Mouse (Mus musculus) natural killer cell, adult 2 months (primary cell): ENCODE measurements around the gene Thpo.

ENCODE experiments used
- DNase-seq, 2 experiments: peaks; one replicate each; pipeline ENCODE4 v3.0.0; 2022; ENCODE audit warnings: low spot score in 2 of 2

Thpo gene

DNA sequence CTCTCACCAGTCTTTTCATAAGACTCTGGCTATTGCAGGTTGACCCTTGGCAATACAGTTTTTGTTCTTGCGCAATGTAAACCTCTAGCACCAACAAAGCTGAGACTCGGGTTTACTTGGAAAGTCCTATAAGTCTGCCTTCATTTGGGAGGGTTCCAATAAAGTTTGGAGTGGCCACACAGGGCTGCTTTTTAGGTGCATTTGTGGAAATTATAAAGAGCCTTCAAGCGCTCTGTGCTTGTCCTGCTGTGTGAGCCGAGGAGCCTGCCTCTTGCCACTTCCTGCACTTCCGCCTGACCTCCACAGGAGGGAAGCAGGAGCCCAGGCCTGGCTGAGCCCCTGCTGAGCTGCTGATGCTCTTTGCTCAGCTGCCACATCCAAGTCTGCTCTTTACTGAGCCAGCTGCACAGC lies 10.0 kb downstream of the Thpo start:
- DNase-seq, result no peak

GRCm38 (mm10) chr16:20723247-20723646 lies 11.1 kb downstream of the Thpo start:
- no peak for DNase-seq

- DNase-seq, result no peak
Measured at GRCm38 (mm10) chr16:20722736-20723135, 11.6 kb downstream of the Thpo start.

DNA sequence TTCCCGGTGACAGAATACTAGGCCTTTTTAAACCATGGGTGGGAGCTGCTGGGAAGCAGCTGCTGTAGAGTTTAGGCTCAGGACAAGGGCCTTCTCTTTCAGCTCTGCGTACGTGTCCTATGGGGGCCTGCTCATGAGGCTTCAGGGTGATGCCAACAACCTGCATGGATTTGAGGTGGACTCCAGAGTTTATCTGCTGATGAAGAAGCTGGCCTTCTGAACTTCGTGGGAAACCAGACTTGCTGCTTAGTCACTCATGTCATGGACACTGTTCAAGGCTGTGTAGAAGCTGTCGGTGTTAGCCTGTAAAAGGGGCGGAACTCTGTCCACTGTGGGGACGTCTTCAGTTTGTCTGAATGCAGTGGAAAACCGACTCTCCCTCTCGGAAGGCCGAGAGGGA lies 12.5 kb downstream of the Thpo start:
- DNase-seq, result no peak

DNA sequence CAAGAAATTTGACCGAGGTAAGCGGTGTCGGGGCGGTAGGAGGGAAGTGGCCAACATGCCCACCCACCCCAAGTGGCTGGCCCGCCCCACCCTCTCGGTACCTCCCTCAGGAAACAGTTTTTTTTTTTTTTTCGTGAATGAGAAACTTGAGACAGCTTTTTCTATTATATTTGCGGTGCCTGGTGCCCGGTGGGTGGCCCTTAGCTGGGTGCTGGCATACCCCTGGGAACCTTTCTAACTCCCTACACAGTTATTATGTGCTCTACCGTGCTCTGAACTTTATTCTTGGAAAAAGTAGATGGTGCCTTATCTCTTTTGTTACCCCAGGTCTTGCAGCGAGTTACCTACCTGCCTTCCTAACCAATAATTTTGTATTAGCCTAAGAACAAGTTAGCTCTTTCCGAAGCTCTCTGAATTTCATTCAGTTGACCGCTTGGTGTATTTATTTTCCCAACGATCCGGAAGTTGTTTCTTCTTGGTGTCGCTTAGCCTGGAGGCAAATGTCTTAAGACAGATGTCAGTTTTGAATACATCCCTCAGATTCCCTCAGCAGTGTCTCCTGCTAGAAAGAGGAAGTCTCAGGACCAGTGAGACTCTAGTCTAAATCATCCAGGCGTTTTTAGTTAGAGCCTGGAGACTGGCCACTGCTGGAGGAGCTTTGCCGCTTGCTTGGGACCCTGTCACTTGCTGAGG lies 16.2 kb downstream of the Thpo start:
- DNase-seq, result no peak

- DNase-seq, result peak; percentile 96 to 98
Measured at GRCm38 (mm10) chr16:20717181-20717977, 16.9 kb downstream of the Thpo start, which contains the start of the genes Polr2h and Clcn2. Gene Polr2h, plus strand, starts transcription at chr16:20717665. Gene Clcn2, minus strand, starts transcription at chr16:20717746.

DNA sequence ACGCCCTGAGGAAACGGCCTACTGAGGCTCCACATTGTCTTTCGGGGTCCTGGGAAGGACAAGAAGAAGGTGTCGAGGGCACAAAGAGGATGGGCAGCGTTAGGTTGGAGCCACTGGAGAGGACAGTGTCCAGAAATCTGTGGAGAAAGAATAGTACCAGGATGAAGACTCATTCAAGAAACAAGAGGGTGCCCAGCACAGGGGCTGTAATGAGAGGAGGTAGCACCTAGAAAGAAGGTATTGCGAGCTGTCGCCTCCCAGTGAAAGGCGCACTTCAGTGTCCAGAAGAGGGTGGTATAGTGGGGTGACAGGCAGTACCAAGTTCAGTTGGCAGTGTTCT lies 17.5 kb downstream of the Thpo start:
- DNase-seq, result no peak

DNA sequence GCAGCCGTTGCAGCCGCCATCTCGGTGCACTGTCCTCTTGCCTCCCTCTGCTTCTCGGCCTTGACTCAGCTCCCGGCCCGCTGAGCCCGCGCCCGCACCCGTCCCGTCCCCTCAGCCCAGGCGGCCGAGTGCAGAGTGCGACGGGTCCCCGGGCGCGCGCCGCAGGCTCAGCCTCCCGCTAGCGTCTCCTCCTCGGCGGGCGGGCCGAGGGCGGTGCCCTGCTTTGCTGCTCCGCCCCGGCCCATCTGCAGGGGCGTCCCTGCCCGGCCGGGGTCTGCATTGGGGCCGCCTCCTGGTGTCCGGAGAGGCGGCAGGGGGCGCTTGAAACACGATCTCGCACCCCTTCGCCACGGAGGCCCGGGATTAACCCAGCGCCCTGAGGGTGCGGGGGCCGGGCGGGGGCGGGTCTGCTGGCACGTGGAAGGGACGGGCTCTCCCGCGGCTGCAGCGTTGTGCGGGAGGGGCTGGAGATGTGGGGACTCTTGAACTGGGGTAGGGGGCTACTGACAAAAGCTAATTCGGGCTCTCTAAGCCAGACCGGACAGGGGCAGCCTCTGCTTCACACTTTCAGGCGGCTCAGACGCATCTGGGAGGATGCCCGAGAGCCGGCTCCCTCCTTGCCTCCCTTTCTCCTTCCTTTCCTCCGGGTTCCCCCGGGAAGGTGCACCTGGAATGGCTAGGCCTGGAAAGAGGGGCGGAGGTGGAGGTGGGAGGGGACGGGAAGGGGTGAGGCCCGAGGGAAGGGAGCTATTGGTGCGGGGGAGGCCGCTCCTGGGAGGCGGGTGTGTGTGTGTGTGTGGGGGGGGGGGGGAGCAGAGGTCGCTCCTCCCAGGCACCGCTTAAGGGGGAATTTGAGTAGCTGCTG lies 18.1 kb downstream of the Thpo start:
- peak in 1 of 2 experiments; percentile 35 for DNase-seq

DNA sequence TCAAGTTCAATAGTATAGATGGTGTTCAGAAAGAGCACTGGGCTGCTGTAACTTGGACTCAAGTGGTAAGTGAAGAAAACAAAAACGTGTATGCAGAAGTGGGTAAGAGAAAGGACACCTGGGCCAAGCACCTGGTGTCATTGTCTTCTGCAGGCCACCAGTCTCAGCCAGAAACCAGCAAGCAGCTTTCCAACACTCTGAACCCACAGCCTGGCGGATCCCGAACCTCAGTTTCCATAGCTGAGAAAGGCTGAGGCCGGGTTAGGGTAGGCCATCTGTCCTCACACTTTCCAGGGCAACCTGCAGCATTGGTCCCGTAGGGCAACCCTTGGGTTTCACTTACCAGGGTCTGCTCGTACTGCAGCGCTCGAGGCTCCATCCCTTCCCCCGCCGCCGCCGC lies 18.7 kb downstream of the Thpo start:
- no peak for DNase-seq

- DNase-seq, result no peak
Measured at GRCm38 (mm10) chr16:20715161-20715560, 19.1 kb downstream of the Thpo start.

- DNase-seq, result no peak
Measured at GRCm38 (mm10) chr16:20714307-20715080, 19.8 kb downstream of the Thpo start.

DNA sequence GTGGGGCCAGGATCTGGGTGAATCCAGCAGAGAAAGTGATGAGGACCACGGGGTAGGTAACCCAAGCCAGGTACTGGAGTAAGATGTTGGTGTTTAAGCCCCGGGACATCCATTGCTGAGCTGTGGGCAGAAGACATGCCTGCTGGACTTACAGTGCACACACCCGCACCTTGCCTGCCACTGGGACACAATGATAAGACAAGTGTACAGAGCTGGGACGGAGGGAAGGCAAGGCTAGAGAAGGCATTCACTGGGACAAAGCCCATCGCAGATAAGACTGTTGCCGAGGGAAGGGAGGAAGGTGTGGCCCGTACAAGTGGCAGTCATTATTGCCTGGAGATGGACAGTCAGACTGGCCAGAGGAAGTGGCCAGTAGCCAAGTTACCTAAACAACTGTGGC lies 21.4 kb downstream of the Thpo start:
- DNase-seq, result no peak

- DNase-seq, result no peak
Measured at GRCm38 (mm10) chr16:20712190-20712589, 22.1 kb downstream of the Thpo start.

DNA sequence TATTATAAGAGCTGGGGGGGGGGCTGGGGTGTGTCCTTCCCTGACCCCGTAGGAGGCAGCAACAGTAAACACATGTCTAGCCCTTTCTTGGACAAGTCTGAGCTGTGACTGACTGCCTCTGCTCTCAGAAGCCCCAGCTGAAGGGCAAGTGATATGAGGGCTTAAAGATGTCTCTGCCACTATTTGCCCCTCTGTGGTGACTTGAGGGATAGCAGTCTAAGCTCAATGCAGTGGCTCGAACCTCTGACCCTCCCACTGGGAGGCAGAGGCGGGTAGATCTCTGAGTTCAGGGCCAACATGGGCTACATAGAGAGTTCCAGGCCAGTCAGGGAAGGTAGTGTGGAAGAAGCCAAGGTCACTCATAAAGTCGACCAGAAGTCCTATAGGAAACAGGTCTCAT lies 23.5 kb downstream of the Thpo start:
- no peak for DNase-seq

- DNase-seq, result no peak
Measured at GRCm38 (mm10) chr16:20710370-20710769, 23.9 kb downstream of the Thpo start.

GRCm38 (mm10) chr16:20708939-20709734 lies 25.2 kb downstream of the Thpo start:
- DNase-seq, result peak in 1 of 2 experiments; percentile 21

- DNase-seq, result no peak
Measured at GRCm38 (mm10) chr16:20708220-20708938, 25.9 kb downstream of the Thpo start.

DNA sequence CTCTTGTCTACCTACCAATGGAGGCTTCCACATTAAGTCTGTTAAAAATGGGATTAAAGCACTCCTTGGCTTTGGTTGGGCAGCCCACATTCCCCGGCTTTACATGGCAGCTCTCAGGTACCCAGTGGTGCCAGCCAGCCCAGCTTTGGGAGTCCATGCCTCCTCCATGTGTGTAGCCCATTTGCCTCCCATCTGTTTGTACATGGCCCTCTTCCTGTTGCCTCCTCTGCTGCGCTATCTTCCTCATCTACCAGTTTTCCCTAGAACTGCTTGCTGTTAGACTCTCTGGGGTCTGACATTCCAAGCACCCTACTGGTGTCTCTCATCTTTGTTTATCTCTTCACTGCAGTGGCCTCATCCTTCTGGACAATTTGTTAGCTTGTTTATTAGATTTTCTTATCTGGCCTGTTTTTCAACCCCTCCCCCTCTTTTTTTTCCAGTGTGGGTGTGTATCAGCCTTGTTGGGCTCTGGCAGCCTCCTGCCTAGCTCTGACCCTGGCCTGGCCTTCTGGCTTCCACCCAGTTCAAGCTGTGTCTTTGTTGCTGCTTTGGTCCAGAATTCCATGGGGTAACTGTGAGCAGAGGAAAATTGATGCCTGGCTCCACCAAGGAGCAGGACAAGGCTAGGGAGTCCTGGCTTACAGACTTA lies 27.8 kb downstream of the Thpo start:
- DNase-seq, result no peak

- DNase-seq, result no peak
Measured at GRCm38 (mm10) chr16:20705786-20706185, 28.5 kb downstream of the Thpo start.
